Mouse (Mus musculus) heart, adult 2 months (tissue): ENCODE results near the gene Celf2. TPM values are rescaled to one million over a fixed set of nuclear protein-coding genes. Genes with fewer than 3 reads are reported as not detected.
"Not testable (repeated sequence)": the region's sequence is repeated elsewhere in the genome, so short reads cannot be mapped to it uniquely, and the experiment has no call there.

Experiments used
- DNase-seq, 2 experiments: peaks; one replicate each; pipeline ENCODE4 v3.0.0; 2021
- H3K27ac ChIP-seq: fragments of 200-600 bp; 2 replicates; pipeline ENCODE4 v1.8.1; 2022
- H3K27me3 ChIP-seq: fragments of 200-500 bp; 2 replicates; pipeline ENCODE4 v1.6.1; 2012; ENCODE audit warnings: mild to moderate bottlenecking, low read length, inconsistent platforms, mixed read lengths; ENCODE audit not compliant: control insufficient read depth, insufficient read depth
- H3K36me3 ChIP-seq: fragments of 200-500 bp; 2 replicates; pipeline ENCODE4 v1.6.1; 2012; ENCODE audit warnings: low read length, inconsistent platforms; ENCODE audit not compliant: control insufficient read depth, insufficient read depth
- H3K4me1 ChIP-seq: fragments of 200-500 bp; 2 replicates; pipeline ENCODE4 v1.6.1; 2011; ENCODE audit warnings: low read length; ENCODE audit not compliant: control insufficient read depth, insufficient read depth
- H3K4me3 ChIP-seq: fragments of 200-600 bp; 2 replicates; pipeline ENCODE4 v1.8.1; 2022
- H3K79me2 ChIP-seq: fragments of 200-500 bp; replicated peaks from 2 replicates; pipeline ENCODE4 v1.6.1; 2012; ENCODE audit warnings: mild to moderate bottlenecking, inconsistent platforms, low read length, moderate library complexity, mixed read lengths; ENCODE audit not compliant: control insufficient read depth, insufficient read depth
- H3K9ac ChIP-seq: fragments of 200-500 bp; 2 replicates; pipeline ENCODE4 v1.6.1; 2012; ENCODE audit warnings: low read depth, mild to moderate bottlenecking, control low read depth, inconsistent platforms, low read length, mixed read lengths
- CTCF ChIP-seq: fragments of 200-600 bp; IDR thresholded peaks from 2 replicates; pipeline ENCODE4 v1.8.1; 2022; ENCODE audit warnings: antibody characterized with exemption, mild to moderate bottlenecking, moderate library complexity
- EP300 ChIP-seq: fragments of 200-500 bp; IDR thresholded peaks from 2 replicates; pipeline ENCODE4 v1.6.1; 2011; ENCODE audit warnings: low read depth, low read length, control low read depth; ENCODE audit not compliant: insufficient read depth
- POLR2A ChIP-seq: fragments of 200-500 bp; IDR thresholded peaks from 2 replicates; pipeline ENCODE4 v1.6.1; 2011; ENCODE audit warnings: mild to moderate bottlenecking, low read depth, low read length, control low read depth; ENCODE audit not compliant: insufficient read depth
- WGBS: fragments of 180-500 bp; shearing (Covaris S2); methylation state at CpG from one replicate; pipeline ENCODE4 v1.1.7; 2018; 5-methylcytosine and 5-hydroxymethylcytosine counted together
- intact Hi-C: fragments of 180-260 bp; cut with DNase I; formaldehyde crosslinking; loops from one replicate; pipeline ENCODE4 v1.15.1; 2025
- polyA plus RNA-seq: library from polyadenylated mRNA; depleted of rRNA; stranded (reverse); fragments of >200 nt; gene quantifications from 2 replicates; pipeline ENCODE4 v1.2.3, GENCODE M21; 2012
- total RNA-seq, 2 experiments: library from RNA; stranded (reverse); gene quantifications; 2 replicates each; pipeline ENCODE4 v1.2.3; 2021

Gene Celf2
- total and polyA plus RNA-seq, 3 experiments, result 38.1 to 63.9 (median 56.7) TPM

DNA sequence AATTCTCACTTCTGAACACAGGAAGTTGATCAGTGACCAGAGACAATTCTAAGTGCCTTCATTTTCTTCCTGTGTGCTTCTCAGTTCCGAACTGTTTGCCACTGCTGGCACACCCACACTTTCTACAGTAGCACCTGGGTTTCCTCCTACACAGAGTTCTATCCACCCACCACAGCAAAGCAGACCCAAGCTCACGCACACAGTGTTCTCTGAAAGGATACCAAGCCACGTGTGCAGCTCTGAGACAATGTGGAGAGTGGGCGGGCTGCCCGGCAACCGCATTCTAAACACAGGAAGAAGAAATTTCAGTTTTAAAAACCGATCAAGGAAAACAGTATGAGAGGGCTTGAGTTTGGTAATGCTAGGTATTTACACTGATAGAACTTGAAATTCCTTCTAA, 239.3 kb downstream of the Celf2 start:
- WGBS, result 39% methylated on average over 7 of the region's 7 CpGs
- intact Hi-C loops, result no loop called here

DNA sequence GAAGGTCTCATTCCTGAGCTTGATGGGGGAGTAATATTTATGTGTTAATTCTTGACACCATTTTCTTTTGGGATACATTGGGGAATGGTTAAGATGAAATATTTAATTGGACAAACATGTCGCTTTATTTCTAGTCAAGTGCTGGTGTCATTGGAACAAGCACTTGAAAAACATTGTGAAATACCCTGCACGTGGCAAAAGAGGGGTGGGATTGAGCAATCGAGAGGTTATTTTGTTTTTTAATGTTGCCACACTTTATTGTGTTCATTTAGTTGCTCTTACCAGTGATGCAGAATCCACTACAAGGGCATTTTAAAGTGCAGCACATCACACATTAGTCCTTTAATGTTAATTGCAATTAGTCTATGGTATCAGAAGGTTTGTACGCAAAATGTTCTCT, 242.2 kb downstream of the Celf2 start:
- 89% methylated on average over 4 of the region's 4 CpGs for WGBS
- DNase-seq, result peak in 1 of 2 experiments; percentile 24
- no peak overlapping the region for H3K9ac ChIP-seq
- no peak overlapping the region for H3K27ac ChIP-seq
- H3K4me3 ChIP-seq, result no peak overlapping the region
- intact Hi-C loops, result no loop called here
- peaks cover 4% of the 10 kb centered on the region for H3K4me1 ChIP-seq
- TF ChIP-seq CTCF (no peak), POLR2A (no peak)
- H3K36me3 ChIP-seq, result no peaks in the 10 kb centered on the region; the same call in 1 of the 2 replicates
- no peaks in the 10 kb centered on the region for H3K27me3 ChIP-seq
- no peaks in the 10 kb centered on the region for H3K79me2 ChIP-seq

More for the DNA sequence above, 239.3 kb downstream of the Celf2 start:
- Histone ChIP-seq H3K4me1 (peaks cover 4% of the 10 kb centered on the region), H3K4me3 (no peak overlapping the region), H3K79me2 (no peaks in the 10 kb centered on the region), H3K27me3 (no peaks in the 10 kb centered on the region), H3K9ac (no peak overlapping the region), H3K27ac (no peak overlapping the region), H3K36me3 (no peaks in the 10 kb centered on the region; the same call in 1 of the 2 replicates)
- TF ChIP-seq CTCF, result no peak
- no peak for TF ChIP-seq EP300
- TF ChIP-seq POLR2A, result no peak
- peak in 1 of 2 experiments; percentile 21 for DNase-seq

DNA sequence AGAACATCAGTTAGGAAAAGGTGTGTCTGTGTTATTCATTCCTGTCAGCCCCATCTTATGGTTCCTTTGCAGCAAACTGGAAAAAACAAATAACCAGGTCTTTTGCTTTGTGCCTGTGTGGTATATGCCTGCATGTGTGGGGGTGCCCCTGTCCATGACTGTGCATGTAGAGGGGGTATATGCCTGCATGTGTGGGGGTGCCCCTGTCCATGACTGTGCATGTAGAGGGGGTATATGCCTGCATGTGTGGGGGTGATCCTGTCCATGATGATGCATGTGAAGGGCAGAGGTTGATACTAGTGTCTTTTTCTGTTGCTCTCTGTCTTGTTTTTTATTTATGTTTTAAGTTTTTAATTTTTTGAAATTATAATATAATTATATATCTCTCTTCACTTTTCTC, 246.7 kb downstream of the Celf2 start:
- intact Hi-C loops, H3K9ac ChIP-seq, H3K79me2 ChIP-seq, DNase-seq, H3K27me3 ChIP-seq, H3K4me3 ChIP-seq, H3K36me3 ChIP-seq, H3K27ac ChIP-seq, H3K4me1 ChIP-seq: not testable (repeated sequence)

DNA sequence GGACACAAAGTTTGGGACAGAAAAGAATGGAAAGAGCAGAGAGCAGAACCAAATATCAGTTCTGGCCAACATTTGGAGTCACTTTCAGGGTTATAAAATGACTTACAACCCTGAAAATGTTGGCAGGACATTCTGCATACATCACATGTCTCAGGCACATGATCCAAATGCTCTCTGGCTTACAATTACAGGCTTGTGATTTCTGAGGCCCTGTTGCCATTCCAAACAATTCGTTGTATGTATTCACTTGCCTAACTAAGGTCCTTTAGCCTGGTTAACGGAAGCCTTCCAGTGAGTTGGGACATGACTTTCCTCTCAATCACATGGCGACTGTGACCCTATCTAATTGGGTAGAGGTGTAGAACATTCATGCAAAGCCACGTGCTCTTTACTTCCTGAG, 249.2 kb downstream of the Celf2 start:
- Histone ChIP-seq H3K4me3 (no peak overlapping the region), H3K9ac (no peak overlapping the region), H3K36me3 (no peaks in the 10 kb centered on the region), H3K4me1 (no peaks in the 10 kb centered on the region; the same call in none of the 2 replicates), H3K79me2 (no peaks in the 10 kb centered on the region), H3K27ac (peak overlapping the region; percentile 52), H3K27me3 (no peaks in the 10 kb centered on the region)
- intact Hi-C loops, result no loop called here
- 48% methylated on average over 4 of the region's 4 CpGs for WGBS
- DNase-seq, result peak; percentile 30 to 56
- no peak for TF ChIP-seq CTCF
- no peak for TF ChIP-seq POLR2A
- no peak for TF ChIP-seq EP300

DNA sequence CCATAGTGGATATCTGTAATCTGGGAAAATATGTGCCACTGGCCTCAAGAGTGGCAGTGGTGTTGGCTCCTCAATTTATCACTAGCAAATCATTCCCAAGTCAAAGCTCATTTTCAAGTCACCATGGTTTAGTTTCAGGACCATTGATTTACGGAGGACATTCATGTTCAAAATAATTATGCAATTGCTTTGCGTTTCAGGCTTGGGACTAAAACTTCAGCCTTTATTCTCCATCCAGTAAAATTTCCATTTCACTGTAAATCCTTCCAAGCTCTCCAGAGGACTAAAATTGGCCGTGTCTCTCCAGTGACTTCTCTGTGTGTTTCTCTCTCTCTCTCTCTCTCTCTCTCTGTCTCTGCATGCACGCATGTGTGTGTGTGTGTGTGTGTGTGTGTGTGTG, 249.7 kb downstream of the Celf2 start:
- H3K4me3 ChIP-seq, result no peak overlapping the region
- no peaks in the 10 kb centered on the region for H3K79me2 ChIP-seq
- H3K27ac ChIP-seq, result peak overlapping the region; percentile 8; the same call in 1 of the 2 replicates
- H3K9ac ChIP-seq, result no peak overlapping the region
- H3K4me1 ChIP-seq, result no peaks in the 10 kb centered on the region; the same call in none of the 2 replicates
- no peak for DNase-seq
- WGBS, result 79% methylated on average over 4 of the region's 4 CpGs
- no peaks in the 10 kb centered on the region for H3K36me3 ChIP-seq
- no peaks in the 10 kb centered on the region for H3K27me3 ChIP-seq
- no peak for TF ChIP-seq CTCF
- no peak for TF ChIP-seq POLR2A
- no peak for TF ChIP-seq EP300
- intact Hi-C loops, result no loop called here

DNA sequence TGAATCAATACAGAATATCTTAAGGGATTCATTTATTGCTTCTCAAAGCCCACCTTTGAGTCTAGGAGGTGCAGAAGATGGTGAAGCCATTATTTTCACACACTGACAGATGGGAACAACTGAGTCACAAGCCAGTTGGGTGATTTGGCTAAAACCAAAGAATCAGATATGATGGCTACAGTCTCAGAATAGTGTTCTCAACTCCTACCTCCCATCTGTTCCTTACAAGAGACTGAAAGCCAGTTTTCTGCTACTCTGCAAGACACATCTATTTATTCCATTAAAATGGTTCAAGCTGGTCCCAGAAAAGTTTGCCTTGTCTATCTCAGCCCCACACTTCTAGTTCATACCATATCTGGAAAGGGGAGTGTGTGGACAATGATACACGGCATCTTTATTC, 253.3 kb downstream of the Celf2 start:
- Histone ChIP-seq H3K4me3 (no peak overlapping the region), H3K27ac (no peak overlapping the region), H3K79me2 (no peaks in the 10 kb centered on the region), H3K9ac (no peak overlapping the region), H3K4me1 (no peaks in the 10 kb centered on the region; the same call in none of the 2 replicates), H3K36me3 (no peaks in the 10 kb centered on the region), H3K27me3 (no peaks in the 10 kb centered on the region)
- intact Hi-C loops, result no loop called here
- WGBS, result 84% methylated on average over 1 of the region's 1 CpGs
- no peak for TF ChIP-seq CTCF
- no peak for TF ChIP-seq EP300
- TF ChIP-seq POLR2A, result no peak
- no peak for DNase-seq
